Mouse (Mus musculus) hindbrain, embryonic 12.5 days (tissue): ENCODE results near the gene Ccnjl. TPM values are rescaled to one million over a fixed set of nuclear protein-coding genes. Genes with fewer than 3 reads are reported as not detected.

Experiments used
- ATAC-seq: fragments of 200-750 bp; cut with Nextera tagmentation; 2 replicates; pipeline ENCODE4 v1.8.0; 2017; ENCODE audit warnings: moderate TSS enrichment; ENCODE audit not compliant: low FRiP score
- H3K27ac ChIP-seq: fragments of 300-500 bp; sonication (generic); 2 replicates; pipeline ENCODE4 v1.5.1; 2016; ENCODE audit warnings: mild to moderate bottlenecking
- H3K27me3 ChIP-seq: fragments of 300-500 bp; sonication (generic); 2 replicates; pipeline ENCODE4 v1.6.1; 2016; ENCODE audit warnings: mild to moderate bottlenecking
- H3K36me3 ChIP-seq: fragments of 300-500 bp; sonication (generic); 2 replicates; pipeline ENCODE4 v1.6.1; 2016; ENCODE audit warnings: mild to moderate bottlenecking
- H3K4me1 ChIP-seq: fragments of 300-500 bp; sonication (generic); 2 replicates; pipeline ENCODE4 v1.6.1; 2016
- H3K4me2 ChIP-seq: fragments of 300-500 bp; sonication (generic); replicated peaks from 2 replicates; pipeline ENCODE4 v1.6.1; 2016; ENCODE audit warnings: mild to moderate bottlenecking
- H3K4me3 ChIP-seq: fragments of 300-500 bp; sonication (generic); 2 replicates; pipeline ENCODE4 v1.5.1; 2016; ENCODE audit warnings: mild to moderate bottlenecking
- H3K9ac ChIP-seq: fragments of 300-500 bp; sonication (generic); 2 replicates; pipeline ENCODE4 v1.6.1; 2016; ENCODE audit warnings: mild to moderate bottlenecking, moderate library complexity
- H3K9me3 ChIP-seq: fragments of 300-500 bp; sonication (generic); replicated peaks from 2 replicates; pipeline ENCODE4 v1.6.1; 2016; ENCODE audit warnings: mild to moderate bottlenecking
- WGBS: fragments of 180-500 bp; shearing (Covaris S2); methylation state at CpG from one replicate; pipeline ENCODE4 v1.1.7; 2016; 5-methylcytosine and 5-hydroxymethylcytosine counted together
- polyA plus RNA-seq: library from polyadenylated mRNA; unstranded; fragments of >200 nt; fragmentation: Nextera tagmentation; extraction: Ambion mirVana; gene quantifications from 2 replicates; pipeline ENCODE4 v1.2.1, GENCODE M21; 2016

Gene Ccnjl
- polyA plus RNA-seq, 1 experiment from 2014 or later, result 29.6 TPM

- H3K36me3 ChIP-seq, result no peaks in the 10 kb centered on the region
- no peak overlapping the region for H3K9ac ChIP-seq
- H3K4me1 ChIP-seq, result peaks cover 10% of the 10 kb centered on the region
- peak overlapping the region; percentile 63 for H3K27ac ChIP-seq
- no peak overlapping the region for H3K4me3 ChIP-seq
- no peaks in the 10 kb centered on the region for H3K27me3 ChIP-seq
- 24% methylated on average over 12 of the region's 12 CpGs for WGBS
- H3K4me2 ChIP-seq, result no peak overlapping the region
- peak; percentile 83 for ATAC-seq
- no peaks in the 10 kb centered on the region for H3K9me3 ChIP-seq
These were observed 84.4 kb downstream of the Ccnjl start for GRCm38 (mm10) chr11:43612834-43613488.

GRCm38 (mm10) chr11:43617924-43618323 lies 89.3 kb downstream of the Ccnjl start:
- no peak overlapping the region for H3K4me2 ChIP-seq
- H3K27me3 ChIP-seq, result no peaks in the 10 kb centered on the region
- no peak overlapping the region for H3K9ac ChIP-seq
- H3K27ac ChIP-seq, result peak overlapping the region; percentile 46; the same call in 1 of the 2 replicates
- no peak overlapping the region for H3K4me3 ChIP-seq
- H3K9me3 ChIP-seq, result no peaks in the 10 kb centered on the region
- H3K4me1 ChIP-seq, result peaks cover 19% of the 10 kb centered on the region
- 35% methylated on average over 5 of the region's 5 CpGs for WGBS
- peak; percentile 59 for ATAC-seq
- no peaks in the 10 kb centered on the region for H3K36me3 ChIP-seq

GRCm38 (mm10) chr11:43618403-43618802 lies 89.8 kb downstream of the Ccnjl start:
- WGBS, result 49% methylated on average over 7 of the region's 7 CpGs
- peaks cover 16% of the 10 kb centered on the region for H3K4me1 ChIP-seq
- H3K4me3 ChIP-seq, result no peak overlapping the region
- no peak overlapping the region for H3K9ac ChIP-seq
- peak overlapping the region; percentile 40; the same call in 1 of the 2 replicates for H3K27ac ChIP-seq
- ATAC-seq, result peak; percentile 69; the same call in 1 of the 2 replicates
- no peaks in the 10 kb centered on the region for H3K36me3 ChIP-seq
- H3K27me3 ChIP-seq, result no peaks in the 10 kb centered on the region
- no peaks in the 10 kb centered on the region for H3K9me3 ChIP-seq
- no peak overlapping the region for H3K4me2 ChIP-seq

GRCm38 (mm10) chr11:43621769-43622168 lies 93.2 kb downstream of the Ccnjl start:
- no peak for ATAC-seq
- WGBS, result 85% methylated on average over 5 of the region's 5 CpGs
- Histone ChIP-seq H3K9me3 (no peaks in the 10 kb centered on the region), H3K27ac (no peak overlapping the region), H3K27me3 (no peaks in the 10 kb centered on the region), H3K4me2 (no peak overlapping the region), H3K36me3 (no peaks in the 10 kb centered on the region), H3K4me3 (no peak overlapping the region), H3K4me1 (peaks cover 24% of the 10 kb centered on the region), H3K9ac (no peak overlapping the region)

GRCm38 (mm10) chr11:43624341-43624740 lies 95.8 kb downstream of the Ccnjl start:
- H3K4me2 ChIP-seq, result no peak overlapping the region
- H3K4me3 ChIP-seq, result no peak overlapping the region
- no peaks in the 10 kb centered on the region for H3K9me3 ChIP-seq
- no peaks in the 10 kb centered on the region for H3K27me3 ChIP-seq
- ATAC-seq, result no peak
- H3K36me3 ChIP-seq, result no peaks in the 10 kb centered on the region
- H3K9ac ChIP-seq, result no peak overlapping the region
- WGBS, result 97% methylated on average over 1 of the region's 1 CpGs
- H3K4me1 ChIP-seq, result peaks cover 15% of the 10 kb centered on the region
- no peak overlapping the region for H3K27ac ChIP-seq

GRCm38 (mm10) chr11:43626300-43626926 lies 97.8 kb downstream of the Ccnjl start:
- Histone ChIP-seq H3K27me3 (no peaks in the 10 kb centered on the region), H3K36me3 (no peaks in the 10 kb centered on the region), H3K27ac (peak overlapping the region; percentile 40; the same call in 1 of the 2 replicates), H3K4me1 (peaks cover 15% of the 10 kb centered on the region), H3K4me2 (peak overlapping the region; percentile 44), H3K9me3 (no peaks in the 10 kb centered on the region), H3K9ac (peak overlapping the region; percentile 19; the same call in 1 of the 2 replicates), H3K4me3 (0 out of 2 replicates have a peak overlapping the region, but pooled peaks have one; percentile 0)
- WGBS, result 9% methylated on average over 12 of the region's 12 CpGs
- peak; percentile 38; the same call in 1 of the 2 replicates for ATAC-seq

GRCm38 (mm10) chr11:43626927-43627645 lies 98.5 kb downstream of the Ccnjl start:
- ATAC-seq, result no peak
- 0 out of 2 replicates have a peak overlapping the region, but pooled peaks have one; percentile 36 for H3K27ac ChIP-seq
- peaks cover 15% of the 10 kb centered on the region for H3K4me1 ChIP-seq
- 28% methylated on average over 18 of the region's 18 CpGs for WGBS
- 0 out of 2 replicates have a peak overlapping the region, but pooled peaks have one; percentile 0 for H3K4me3 ChIP-seq
- no peaks in the 10 kb centered on the region for H3K36me3 ChIP-seq
- H3K27me3 ChIP-seq, result no peaks in the 10 kb centered on the region
- H3K9me3 ChIP-seq, result no peaks in the 10 kb centered on the region
- peak overlapping the region; percentile 44 for H3K4me2 ChIP-seq
- H3K9ac ChIP-seq, result peak overlapping the region; percentile 19; the same call in 1 of the 2 replicates

GRCm38 (mm10) chr11:43631645-43632044 lies 103.1 kb downstream of the Ccnjl start:
- Histone ChIP-seq H3K9me3 (no peaks in the 10 kb centered on the region), H3K36me3 (no peaks in the 10 kb centered on the region), H3K27me3 (no peaks in the 10 kb centered on the region), H3K4me2 (no peak overlapping the region), H3K4me1 (peaks cover 17% of the 10 kb centered on the region), H3K27ac (no peak overlapping the region), H3K9ac (no peak overlapping the region), H3K4me3 (no peak overlapping the region)
- no peak for ATAC-seq
- 86% methylated on average over 9 of the region's 9 CpGs for WGBS

GRCm38 (mm10) chr11:43632566-43632965 lies 104.0 kb downstream of the Ccnjl start:
- H3K4me3 ChIP-seq, result no peak overlapping the region
- no peaks in the 10 kb centered on the region for H3K27me3 ChIP-seq
- no peak overlapping the region for H3K4me2 ChIP-seq
- H3K9ac ChIP-seq, result no peak overlapping the region
- H3K27ac ChIP-seq, result no peak overlapping the region
- no peaks in the 10 kb centered on the region for H3K9me3 ChIP-seq
- WGBS, result 64% methylated on average over 4 of the region's 4 CpGs
- no peak for ATAC-seq
- no peaks in the 10 kb centered on the region for H3K36me3 ChIP-seq
- H3K4me1 ChIP-seq, result peaks cover 8% of the 10 kb centered on the region

- Histone ChIP-seq H3K27me3 (no peaks in the 10 kb centered on the region), H3K4me3 (no peak overlapping the region), H3K9me3 (no peaks in the 10 kb centered on the region), H3K27ac (no peak overlapping the region), H3K36me3 (no peaks in the 10 kb centered on the region), H3K4me1 (peaks cover 8% of the 10 kb centered on the region), H3K4me2 (no peak overlapping the region), H3K9ac (no peak overlapping the region)
- ATAC-seq, result peak; percentile 12; the same call in 1 of the 2 replicates
- 81% methylated on average over 6 of the region's 6 CpGs for WGBS
These were observed 104.6 kb downstream of the Ccnjl start for GRCm38 (mm10) chr11:43633165-43633564.

- 21% methylated on average over 19 of the region's 19 CpGs for WGBS
- no peaks in the 10 kb centered on the region for H3K9me3 ChIP-seq
- no peaks in the 10 kb centered on the region for H3K27me3 ChIP-seq
- peak overlapping the region; percentile 62; the same call in 1 of the 2 replicates for H3K27ac ChIP-seq
- ATAC-seq, result peak; percentile 74
- H3K4me2 ChIP-seq, result peak overlapping the region; percentile 35
- no peak overlapping the region for H3K4me3 ChIP-seq
- H3K9ac ChIP-seq, result no peak overlapping the region
- no peaks in the 10 kb centered on the region for H3K36me3 ChIP-seq
- H3K4me1 ChIP-seq, result peaks cover 8% of the 10 kb centered on the region
These were observed 105.2 kb downstream of the Ccnjl start for GRCm38 (mm10) chr11:43633658-43634401.
